Mouse (Mus musculus) kidney, adult 18-20 months (tissue): ENCODE measurements at regions not wholly inside any gene's neighbourhood (a gene's known extent, or its start where the extent isn't known, plus 50 kb on each side); places are given as distances from the start of the nearest gene placed in this dataset.

Experiments used
- DNase-seq: peaks from one replicate; pipeline ENCODE4 v3.0.0; 2021

DNA sequence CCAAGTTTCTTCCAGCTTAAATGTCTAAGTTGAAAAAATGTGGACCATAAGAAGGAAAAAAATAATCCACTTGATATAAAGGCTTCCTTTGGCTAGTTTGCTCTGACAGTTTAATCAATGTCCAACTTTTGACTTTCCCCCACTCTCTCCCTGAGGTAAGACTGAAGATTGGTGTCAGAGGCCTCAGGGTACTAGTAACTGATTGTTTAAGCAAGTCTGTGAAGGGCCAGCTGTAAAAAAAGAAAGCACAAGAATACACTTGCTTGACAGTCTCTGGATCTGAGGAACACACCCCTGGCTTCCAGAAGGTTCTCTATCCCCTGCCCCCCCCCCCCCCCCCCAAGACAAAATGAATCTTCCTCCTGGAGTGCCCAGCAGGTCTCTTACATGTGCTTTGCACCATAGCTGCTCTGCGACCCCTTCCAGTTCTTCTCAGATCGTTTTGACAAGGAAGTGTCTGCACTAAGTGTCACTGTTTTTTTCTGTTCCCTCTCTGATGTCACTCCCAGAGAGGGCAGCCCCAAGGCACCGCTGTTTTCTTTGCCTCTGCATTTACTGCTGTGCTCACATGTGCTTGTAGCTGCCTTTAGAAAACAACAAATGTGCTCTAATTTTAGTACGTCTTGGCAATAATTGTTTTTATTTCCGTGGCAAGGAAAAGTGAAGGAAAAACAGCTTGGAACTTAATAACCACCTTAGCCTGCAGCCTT lies 462.1 kb upstream of the Nr2f2 start:
- no peak for DNase-seq

DNA sequence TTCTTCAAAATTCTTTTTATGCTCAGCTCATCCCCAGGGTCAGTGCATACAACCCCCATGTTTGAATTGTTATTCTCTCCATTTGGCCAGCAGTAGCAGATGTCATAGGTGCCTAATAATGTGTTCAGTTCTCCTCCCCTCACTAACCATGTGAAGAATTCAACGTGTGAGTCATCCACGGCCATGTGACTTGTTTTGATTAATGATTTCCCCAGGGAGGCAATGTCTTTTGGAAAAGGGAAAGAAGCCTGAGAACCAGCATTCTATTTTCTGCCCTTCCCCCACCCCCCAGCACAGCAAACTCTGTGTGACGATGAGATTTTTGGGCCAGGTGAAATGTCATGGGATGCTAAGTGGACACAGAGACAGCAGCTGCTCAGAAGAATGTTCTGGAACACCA lies 459.5 kb upstream of the Nr2f2 start:
- no peak for DNase-seq

DNA sequence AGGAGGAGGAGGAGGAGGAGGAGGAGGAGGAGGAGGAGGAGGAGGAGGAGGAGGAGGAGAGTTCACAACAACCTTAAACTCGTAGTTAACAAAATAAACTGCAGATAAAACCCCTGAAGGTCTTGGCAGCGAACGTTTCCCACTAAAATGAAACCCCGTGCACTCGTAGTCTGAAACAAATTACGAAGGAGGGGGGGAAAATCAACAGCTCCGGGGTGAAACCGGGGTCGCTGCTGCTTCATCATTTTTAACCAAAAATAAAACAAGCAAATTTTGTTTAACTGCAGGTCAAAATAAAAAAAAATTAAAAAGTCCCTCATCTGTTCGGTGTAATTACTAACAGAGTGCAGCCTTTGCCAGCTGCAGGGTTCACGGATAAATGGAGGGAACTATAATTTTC lies 456.5 kb upstream of the Nr2f2 start:
- DNase-seq = peak; percentile 50

DNA sequence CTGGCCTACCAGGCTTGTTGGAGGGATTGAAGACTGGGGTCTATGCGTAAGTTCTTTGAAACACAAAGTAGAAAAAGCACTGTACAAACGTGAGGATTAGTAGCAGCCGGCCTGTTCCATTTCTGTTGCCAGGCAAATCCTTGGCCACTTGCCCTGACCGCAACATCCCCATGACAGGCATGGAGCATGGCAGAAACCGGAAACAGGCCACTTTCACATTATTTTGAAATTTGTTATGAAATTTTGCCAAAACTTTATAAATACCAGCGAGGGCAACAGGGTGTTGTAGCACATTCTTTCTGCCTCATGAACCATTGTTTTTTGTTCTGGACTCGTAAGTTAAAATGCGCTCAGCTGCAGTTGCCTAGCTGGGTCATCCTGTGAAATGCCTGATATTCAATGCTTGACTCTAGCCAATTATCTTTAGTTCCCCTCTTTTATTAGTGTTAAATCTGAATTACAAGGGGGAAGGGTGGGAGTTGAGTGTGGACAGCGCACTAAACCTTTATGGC lies 455.8 kb upstream of the Nr2f2 start:
- DNase-seq = peak; percentile 76

DNA sequence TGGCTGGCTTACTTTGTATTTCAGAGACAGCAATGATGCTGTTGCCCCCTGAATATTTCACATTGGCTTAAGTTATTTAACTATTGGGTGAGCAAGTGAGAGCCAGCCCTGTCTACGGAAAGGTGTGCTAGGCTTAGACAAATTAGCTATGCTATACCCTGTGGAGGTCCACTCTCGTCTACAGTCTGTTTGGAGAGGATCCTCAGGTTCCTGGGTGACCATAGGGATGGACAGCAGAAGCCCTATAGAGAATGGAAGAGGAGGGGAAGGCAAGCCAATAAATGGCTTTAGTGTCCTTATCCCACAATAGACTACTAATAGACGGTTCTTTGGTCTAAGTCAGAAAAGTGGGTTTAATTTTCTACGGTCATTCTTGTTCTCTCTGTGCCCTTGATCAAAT lies 455.3 kb upstream of the Nr2f2 start:
- no peak for DNase-seq

DNA sequence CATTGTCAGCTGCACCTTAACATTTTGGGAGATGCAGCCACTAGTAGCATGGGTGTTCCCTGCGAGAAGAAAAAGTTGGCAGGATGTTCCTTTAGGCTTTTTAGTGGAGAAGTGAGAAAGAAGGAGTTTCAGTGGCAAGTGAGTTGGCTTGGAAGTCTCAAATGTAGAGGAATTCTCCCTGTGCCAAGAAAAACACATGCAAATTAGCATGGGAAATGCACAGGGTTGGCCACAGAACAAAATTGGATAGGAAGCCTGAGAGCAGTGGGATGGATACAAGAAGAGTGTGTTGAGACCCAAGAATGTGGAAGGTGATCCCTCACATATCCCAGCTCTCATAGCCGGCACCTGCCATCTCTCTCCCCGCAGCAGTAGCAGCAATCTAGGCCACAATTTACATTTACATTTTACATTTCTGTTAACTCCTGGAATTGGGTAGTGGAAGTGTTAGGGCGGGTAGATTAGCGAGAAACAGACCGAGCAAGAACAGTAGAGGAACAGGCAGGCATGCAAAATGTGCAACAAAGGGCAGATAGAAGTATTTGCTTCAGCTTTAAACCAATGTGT lies 450.9 kb upstream of the Nr2f2 start:
- DNase-seq = no peak

DNA sequence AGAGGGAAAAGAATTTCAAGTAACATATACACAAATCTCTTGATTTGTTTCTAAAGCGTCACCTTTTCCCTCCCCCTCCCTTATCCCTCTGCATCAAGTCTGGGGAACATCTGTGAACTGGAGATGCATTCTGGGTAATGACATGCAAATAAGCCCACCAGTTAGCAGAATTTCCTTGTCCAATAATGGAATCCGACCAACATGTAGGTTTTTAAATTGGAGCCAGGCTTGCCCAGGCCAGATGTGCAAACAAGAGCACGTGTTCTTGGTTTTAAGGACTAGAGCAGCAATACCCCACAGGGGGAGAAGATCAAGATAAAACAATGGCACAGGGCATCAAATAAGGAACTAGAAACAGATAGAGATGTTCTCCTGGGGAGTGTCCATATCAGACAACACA lies 447.9 kb upstream of the Nr2f2 start:
- no peak for DNase-seq

DNA sequence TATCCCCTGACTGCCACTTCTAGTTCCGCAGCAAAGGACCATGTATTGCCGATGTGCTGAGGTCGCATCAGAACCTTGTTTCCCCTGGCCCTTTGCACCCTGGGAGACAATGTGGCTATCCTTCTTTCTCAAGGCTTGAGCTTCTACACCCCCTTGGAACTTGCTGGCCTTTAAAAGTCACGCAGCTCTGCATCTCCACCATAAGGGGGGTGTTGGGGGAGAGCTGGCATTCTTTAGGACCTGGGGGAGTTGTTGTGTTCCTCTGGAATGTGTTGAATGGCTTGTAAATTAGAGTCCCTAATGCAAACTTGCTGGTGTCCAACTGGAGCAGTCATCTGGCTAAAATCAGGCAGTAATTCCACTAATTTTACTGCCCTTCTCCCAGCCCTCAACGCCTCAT lies 446.6 kb upstream of the Nr2f2 start:
- no peak for DNase-seq

DNA sequence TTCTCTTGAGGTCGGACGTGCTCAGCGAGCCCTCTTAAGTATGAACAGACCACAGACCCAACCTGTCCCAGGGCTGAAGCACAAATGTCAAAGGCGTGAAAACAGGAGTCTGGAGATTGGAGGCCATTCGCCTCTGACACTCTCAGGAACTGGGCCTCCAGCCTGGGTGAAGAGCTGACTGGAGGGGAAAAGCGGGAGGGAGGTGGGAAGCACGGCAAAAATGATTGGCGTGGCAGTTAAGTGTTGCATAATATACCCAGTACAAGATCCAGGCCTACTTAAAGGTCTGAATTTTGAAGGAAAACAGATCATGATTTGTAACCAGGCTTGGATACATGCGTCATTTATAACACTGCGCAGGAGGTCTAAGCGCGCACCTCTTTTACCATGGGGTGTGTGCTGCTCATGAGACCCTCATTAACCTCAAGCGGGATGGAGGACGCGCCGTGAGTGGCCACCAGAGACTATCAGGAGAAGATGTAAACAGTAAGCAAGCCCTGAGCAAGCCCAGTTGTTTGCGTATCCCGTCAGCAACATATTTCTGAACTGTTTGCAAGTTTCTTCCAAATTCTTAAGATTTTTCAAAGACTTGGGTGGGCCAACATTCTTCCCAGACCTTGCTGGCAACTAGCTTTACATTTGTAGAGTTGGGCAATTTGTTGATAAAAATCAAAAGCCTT lies 444.0 kb upstream of the Nr2f2 start:
- no peak for DNase-seq

DNA sequence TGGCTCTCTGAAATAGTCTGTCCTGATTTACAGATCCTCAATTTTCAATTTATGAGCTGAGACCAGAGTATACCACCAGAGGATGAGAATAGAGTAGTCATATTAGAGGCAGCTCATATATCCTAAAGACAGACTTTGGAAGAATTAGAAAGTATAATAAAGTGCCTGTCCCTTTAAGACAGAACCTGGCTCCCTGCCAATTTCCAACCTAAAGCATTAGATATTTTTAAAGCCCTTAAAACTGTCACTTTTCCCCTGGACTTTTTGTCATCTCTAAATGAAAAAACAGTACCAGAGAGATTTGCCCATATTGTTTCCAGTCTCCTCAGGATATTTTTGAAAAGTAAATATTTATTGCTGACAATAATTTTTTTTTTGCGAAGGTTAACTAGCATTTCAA lies 437.7 kb upstream of the Nr2f2 start:
- no peak for DNase-seq

DNA sequence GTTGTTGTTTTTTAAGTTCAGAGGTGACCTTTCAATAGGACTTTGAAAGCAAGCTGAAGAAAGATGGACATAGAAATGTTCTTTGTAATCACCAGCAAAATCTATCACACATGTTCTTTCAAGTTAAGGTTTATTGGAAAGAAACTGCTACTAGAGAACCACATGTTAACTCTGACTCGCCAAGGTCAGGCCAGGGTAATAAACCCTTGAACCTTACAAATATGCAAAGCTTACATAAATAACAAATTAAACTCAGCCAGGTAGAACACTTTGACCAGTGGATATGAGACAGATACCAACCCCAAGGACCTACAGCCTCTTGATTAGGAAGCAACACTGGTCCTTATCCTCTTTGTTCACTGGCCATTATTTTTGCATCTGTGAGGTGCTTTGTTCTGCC lies 433.4 kb upstream of the Nr2f2 start:
- DNase-seq = no peak

DNA sequence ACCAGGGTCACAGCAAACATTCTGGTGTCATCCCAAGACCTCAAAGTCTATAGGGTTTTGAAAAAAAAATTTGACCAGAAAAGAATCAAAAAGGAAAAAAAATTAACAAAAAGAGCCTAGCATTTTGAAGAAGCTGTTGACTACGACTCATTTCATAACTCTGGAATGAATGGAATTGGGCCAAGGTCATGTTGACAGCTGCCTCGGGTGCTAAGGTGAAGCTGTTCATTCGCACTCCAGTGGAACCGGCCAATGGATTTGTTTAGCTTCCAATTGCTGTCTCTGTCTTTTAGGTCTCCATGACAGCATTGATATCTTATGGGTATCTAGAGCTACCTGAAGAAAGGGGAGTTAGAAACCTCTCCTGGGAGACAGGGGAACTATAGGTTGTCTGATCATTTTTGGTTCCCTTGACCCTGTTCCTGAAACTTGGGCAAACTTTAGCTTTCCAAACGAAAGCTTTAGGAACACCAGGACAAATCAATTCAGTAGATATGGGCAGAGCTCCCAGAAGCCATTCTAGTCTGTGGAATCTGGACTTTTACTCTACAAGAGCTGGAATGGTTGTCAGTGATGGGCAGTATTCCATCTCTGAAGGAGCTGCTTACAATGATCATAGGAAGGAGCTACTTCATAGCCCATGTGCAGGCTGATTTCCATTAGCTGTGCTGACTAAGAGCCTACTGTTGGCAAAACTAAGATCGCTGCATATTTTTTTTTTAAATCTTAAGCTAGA lies 432.7 kb upstream of the Nr2f2 start:
- DNase-seq = no peak

DNA sequence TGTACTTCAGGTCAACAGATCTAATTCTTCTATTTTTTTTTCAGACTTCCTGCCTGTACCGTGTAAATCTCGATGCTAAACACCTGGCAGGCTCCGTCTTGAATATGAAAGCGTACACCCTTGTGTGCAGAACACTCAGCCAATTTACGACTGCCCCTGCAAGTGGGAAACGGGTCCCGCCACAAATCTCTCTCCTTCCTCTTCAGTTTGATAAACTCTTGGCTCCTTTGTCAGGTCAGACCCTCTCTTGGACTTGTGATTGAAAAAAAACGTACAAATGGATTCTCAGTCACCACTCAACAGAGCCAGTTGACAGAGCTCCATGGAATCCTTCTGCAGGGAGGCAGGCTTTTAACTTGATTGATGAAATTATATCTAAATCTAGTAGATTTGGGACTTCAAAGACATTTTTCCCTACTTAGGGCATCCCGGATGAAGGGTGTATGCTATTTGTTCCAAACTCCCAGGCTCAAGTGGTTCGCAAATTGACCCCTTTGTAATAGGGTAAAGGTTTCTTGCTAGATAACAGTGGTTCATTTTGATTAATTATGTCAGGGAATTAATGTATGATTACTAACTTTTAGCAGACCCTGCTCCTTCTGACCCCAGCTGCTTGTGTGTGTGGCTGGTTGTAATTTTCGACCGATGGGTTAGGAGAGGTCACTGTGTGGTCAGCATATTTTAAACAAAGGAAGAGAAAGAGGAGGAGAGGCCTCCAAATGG lies 429.7 kb upstream of the Nr2f2 start:
- DNase-seq = no peak

DNA sequence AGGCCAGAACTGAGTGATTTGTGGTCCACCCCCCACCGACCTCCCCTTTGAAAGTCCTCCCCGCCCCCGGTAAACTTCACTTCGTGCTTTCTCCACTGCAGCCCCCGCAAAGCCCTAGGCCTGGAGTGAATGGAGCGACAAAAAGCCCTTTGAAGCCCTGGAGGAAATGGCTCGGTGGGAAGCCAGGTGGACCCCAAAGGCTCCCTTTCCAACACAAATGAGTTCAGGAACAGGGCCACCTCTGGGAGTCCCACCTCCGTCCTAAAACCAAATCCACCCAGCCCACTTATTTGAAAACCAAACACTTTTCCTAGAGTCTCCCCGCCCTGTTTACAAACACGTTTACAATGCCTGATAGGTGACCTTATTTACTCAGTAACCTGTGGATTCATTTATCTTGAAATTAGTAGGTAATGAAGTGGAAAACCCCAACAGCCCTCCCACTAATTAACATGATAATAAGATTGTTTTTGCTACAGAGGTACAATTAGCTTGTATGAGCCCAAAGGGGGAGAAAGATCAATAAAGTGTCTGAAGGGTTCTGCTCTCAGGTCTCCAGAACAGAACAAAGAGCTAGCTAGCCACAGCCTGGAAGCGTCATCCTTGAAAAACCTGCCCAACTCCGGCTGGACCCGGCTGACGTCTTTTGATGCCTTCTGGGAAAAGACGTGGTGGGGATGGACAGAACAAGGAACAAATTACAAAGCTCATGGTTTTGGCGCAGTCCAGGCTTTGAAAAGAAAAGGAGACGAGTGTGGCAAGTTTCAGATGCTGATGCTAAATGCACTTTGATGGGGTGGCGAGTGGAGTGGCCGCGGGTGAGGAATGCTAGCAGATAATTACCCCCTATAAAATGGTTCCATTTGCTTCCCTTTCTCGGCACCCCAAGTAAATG lies 422.6 kb upstream of the Nr2f2 start:
- DNase-seq = no peak

DNA sequence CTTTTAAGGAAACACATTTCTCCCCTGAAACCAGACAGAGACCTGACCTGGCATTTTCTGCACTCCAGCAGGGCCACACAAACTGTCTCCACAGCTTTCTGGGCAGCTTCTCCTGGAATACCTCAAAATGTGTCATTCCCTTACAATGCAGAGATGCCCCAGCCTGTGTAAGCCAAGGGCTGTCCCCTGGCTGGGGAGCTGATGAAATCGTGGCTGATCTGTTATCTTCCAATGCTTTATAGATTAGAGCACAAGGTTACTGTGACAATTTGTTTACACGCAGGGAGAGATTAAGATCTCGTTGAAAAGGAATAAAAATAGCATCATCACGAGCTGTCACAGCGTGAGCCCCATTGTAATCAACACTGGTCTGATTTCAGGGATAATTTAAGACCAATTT lies 421.4 kb upstream of the Nr2f2 start:
- no peak for DNase-seq

DNA sequence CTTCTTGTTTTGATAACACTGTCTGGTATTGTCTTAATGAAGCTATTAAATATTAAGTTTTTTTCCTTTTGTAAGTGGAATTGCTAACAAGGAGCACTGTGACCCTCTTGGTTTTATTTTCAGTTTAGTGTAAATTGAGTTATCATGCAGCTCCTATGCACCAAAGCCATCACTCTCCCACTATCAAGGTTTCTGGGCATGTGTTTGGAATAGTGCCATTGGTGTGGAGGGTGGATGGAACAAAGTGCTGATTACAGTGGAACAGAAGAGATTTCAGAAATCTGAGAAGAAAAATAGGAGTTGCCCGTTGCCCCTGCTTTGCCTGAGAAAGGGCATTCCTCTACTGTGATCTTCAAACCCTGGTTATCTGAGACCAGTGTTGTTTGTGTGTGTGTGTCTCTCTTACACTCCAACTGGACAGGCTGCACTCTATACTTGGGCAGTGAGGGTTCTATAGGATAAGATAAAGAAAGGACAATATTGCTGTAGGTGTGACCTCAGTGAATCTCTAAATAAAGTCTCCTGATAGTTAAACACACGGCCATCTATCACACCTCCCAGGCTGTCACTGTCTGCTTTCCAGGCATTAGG lies 414.3 kb upstream of the Nr2f2 start:
- no peak for DNase-seq

DNA sequence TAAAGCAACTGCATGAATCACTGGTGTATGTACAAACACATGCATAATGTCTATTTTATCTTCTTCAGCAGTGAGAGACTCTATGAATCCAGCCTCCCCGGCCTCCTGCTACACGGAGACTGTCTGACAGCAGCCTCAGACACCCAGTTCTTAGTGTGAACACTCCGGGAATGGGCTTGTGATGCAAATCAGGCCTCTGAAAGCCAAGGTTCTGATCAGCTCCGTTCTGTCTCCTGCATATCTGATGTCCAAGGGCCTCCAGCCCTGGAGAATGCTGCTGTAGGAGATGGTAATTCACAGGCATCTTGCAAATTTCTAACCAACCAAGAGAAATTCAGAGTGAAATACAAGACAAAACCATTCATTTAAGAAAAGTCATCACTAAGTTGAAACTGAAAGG lies 411.2 kb upstream of the Nr2f2 start:
- DNase-seq = no peak

DNA sequence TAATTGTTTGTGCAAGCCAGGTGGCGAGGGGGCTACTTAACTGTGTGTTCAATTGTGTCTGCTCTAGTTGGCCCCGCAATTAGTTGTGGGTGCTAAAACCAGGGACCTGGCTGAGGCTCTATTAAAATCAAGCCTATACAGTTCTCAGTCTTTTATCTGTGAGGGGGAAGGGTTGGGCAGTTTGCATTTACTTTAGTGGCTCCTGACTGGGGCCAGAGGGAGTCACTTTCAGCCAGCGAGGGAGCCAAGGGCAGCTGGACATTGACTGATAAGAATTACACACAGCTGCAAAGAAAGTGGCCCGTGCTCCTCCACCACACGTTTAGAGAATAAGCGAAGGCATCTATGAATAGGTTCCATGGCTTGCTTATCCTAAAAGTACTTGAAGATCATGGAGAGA lies 403.1 kb upstream of the Nr2f2 start:
- no peak for DNase-seq

DNA sequence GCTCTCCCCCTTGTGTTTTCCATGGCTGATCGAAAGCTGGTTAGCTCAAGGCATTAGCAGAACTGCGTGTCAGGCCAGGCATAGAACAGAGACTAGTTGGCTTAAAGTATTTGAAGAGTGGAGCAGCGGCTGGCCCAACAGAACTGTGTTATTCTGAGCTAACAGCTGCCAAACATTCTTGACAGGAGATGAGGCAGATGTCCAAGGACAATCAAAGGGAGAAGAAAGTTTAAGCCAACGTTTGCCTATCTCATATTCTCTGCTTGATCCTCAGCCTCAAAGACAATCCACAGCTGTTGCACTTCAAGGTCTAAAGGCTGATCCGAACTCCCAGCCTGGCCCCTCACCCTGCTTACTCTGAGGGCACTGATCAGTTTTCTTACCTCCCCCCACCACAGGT lies 401.2 kb upstream of the Nr2f2 start:
- no peak for DNase-seq

DNA sequence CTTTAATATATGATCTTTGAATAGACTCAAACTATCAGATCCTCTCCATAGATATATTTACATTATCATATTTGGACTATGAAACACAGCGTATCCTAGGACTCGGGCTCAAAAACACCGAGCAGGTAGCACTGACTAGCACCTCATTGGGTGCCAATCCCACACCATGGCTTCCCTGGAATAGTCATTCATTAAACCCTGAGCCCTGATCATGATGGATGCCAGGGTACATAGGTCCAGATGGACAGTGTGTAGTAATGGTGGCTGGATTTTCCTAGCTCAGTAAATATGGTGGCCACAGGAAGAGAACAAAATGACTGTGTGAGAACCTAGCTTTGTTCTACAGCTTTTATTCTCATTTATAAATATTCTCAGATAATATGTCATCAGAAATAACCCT lies 390.1 kb upstream of the Nr2f2 start:
- DNase-seq = peak; percentile 11

DNA sequence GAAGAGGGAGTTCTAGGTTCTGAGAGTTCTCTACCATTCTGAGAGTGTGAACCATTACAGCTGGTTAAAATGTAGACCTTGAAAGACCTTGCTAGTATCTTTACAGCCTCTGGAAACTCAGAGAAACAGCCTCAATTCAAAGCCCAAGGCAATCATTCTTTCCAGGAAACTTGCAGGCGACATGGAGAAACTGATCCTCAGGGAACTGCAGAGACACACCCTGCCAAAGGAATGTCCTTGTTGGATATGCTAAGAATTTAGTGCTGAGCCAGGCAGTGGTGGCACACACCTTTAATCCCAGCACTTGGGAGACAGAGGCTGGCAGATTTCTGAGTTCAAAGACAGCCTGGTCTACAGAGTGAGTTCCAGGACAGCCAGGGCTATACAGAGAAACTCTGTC lies 388.3 kb upstream of the Nr2f2 start:
- no peak for DNase-seq

DNA sequence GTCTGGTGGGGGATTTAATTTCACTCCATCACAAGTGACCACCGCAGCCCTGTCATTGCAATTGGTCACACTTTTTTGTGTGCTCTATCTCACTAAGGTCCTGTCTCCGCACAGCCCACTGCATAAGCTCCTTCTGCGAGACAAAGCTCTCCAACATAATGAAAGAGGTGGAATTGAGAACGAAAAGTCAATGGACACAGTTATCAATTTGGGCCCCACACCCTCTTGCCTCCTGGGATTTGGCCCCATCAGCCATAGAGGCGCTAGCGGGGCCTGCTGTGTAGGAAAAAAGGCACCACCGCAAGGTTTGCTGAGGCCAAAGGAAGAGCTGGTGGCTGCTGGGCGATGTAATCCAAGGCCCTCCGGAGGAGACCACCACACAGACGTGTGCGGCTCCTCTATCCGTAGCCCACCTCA lies 386.3 kb upstream of the Nr2f2 start:
- DNase-seq = no peak
